Mouse (Mus musculus) heart, embryonic 11.5 days (tissue): Measurements from ENCODE around the gene Gm20708. TPM values are rescaled to one million over a fixed set of nuclear protein-coding genes. Genes with fewer than 3 reads are reported as not detected.
A peak's percentile ranks its signal among the peaks of the same experiment; 100 is the strongest.

Experiments
- ATAC-seq: fragments of 200-750 bp; cut with Nextera tagmentation; replicated peaks from 2 replicates; pipeline ENCODE4 v1.8.0; 2017; ENCODE audit warnings: moderate library complexity; ENCODE audit not compliant: insufficient number of reproducible peaks, low FRiP score, low TSS enrichment
- H3K27ac ChIP-seq: fragments of 300-500 bp; sonication (generic); 2 replicates; pipeline ENCODE4 v1.5.1; 2014; ENCODE audit warnings: mild to moderate bottlenecking, low read depth, low read length
- H3K27me3 ChIP-seq: fragments of 300-500 bp; sonication (generic); 2 replicates; pipeline ENCODE4 v1.6.1; 2014; ENCODE audit warnings: mild to moderate bottlenecking, low read length, mixed read lengths; ENCODE audit not compliant: control insufficient read depth, insufficient read depth
- H3K36me3 ChIP-seq: fragments of 300-500 bp; sonication (generic); 2 replicates; pipeline ENCODE4 v1.6.1; 2014; ENCODE audit warnings: mild to moderate bottlenecking, low read length, moderate library complexity, mixed read lengths; ENCODE audit not compliant: control insufficient read depth, insufficient read depth
- H3K4me1 ChIP-seq: fragments of 300-500 bp; sonication (generic); 2 replicates; pipeline ENCODE4 v1.6.1; 2014; ENCODE audit warnings: low read length; ENCODE audit not compliant: control insufficient read depth, insufficient read depth
- H3K4me2 ChIP-seq: fragments of 300-500 bp; sonication (generic); 2 replicates; pipeline ENCODE4 v1.6.1; 2014; ENCODE audit warnings: mild to moderate bottlenecking, moderate library complexity
- H3K4me3 ChIP-seq: fragments of 300-500 bp; sonication (generic); 2 replicates; pipeline ENCODE4 v1.5.1; 2014; ENCODE audit warnings: low read depth, low read length
- H3K9ac ChIP-seq: fragments of 300-500 bp; sonication (generic); 2 replicates; pipeline ENCODE4 v1.6.1; 2014; ENCODE audit warnings: mild to moderate bottlenecking, low read depth, low read length, moderate library complexity
- H3K9me3 ChIP-seq: fragments of 300-500 bp; sonication (generic); replicated peaks from 2 replicates; pipeline ENCODE4 v1.6.1; 2016; ENCODE audit warnings: low read length; ENCODE audit not compliant: control insufficient read depth
- WGBS: fragments of 180-500 bp; shearing (Covaris S2); extraction: QIAGEN DNeasy Blood & Tissue Kit; methylation state at CpG from one replicate; pipeline ENCODE4 v1.1.7; 2014; ENCODE audit not compliant: insufficient replicate concordance; 5-methylcytosine and 5-hydroxymethylcytosine counted together
- polyA plus RNA-seq: library from polyadenylated mRNA; unstranded; fragments of >200 nt; fragmentation: Nextera tagmentation; extraction: Ambion mirVana; gene quantifications from 2 replicates; pipeline ENCODE4 v1.2.1, GENCODE M21; 2014

Gene Gm20708
- polyA plus RNA-seq, 1 experiment from 2014 or later: 0.62 TPM

DNA sequence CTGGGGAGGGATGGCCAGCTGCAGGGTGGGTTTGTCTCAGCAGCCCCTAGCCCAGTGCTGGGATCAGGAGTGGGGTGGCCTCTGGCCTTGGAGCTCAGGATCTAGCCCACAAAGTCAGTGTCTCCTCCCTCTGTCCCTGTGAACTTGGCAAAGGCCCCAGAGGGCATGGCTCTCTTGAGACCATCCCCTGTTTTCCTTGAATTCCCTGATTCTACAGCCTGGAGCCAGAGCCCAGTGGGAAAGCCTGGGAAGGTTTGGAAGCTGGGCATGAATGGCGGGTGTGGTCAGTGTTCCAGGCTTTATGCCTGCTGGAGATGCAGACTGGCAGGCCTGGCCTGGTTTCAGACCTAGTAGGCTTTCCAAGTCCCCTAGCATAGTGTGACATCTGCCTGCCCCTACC lies 72.7 kb downstream of the Gm20708 start:
- Histone ChIP-seq H3K4me2 (no peak overlapping the region), H3K4me1 (peaks cover 30% of the 10 kb centered on the region), H3K9me3 (no peaks in the 10 kb centered on the region), H3K36me3 (no peaks in the 10 kb centered on the region), H3K9ac (0 out of 2 replicates have a peak overlapping the region, but pooled peaks have one; percentile 22), H3K4me3 (no peak overlapping the region), H3K27ac (peak overlapping the region; percentile 62), H3K27me3 (0 out of 2 replicates have a peak, but pooled peaks cover 2% of the 10 kb centered on the region)
- WGBS: 79% methylated on average over 1 of the region's 1 CpGs
- ATAC-seq: no peak

- ATAC-seq: no peak
- no peak overlapping the region for H3K4me3 ChIP-seq
- no peaks in the 10 kb centered on the region for H3K36me3 ChIP-seq
- H3K4me1 ChIP-seq: peaks cover 41% of the 10 kb centered on the region
- no peak overlapping the region for H3K4me2 ChIP-seq
- no peak overlapping the region for H3K9ac ChIP-seq
- WGBS: 47% methylated on average over 5 of the region's 5 CpGs
- peaks cover 9% of the 10 kb centered on the region for H3K27me3 ChIP-seq
- H3K9me3 ChIP-seq: no peaks in the 10 kb centered on the region
- H3K27ac ChIP-seq: no peak overlapping the region
Measured at GRCm38 (mm10) chr11:117886000-117886399, 76.5 kb downstream of the Gm20708 start.

GRCm38 (mm10) chr11:117888168-117888852 lies 78.8 kb downstream of the Gm20708 start:
- Histone ChIP-seq H3K4me1 (peaks cover 33% of the 10 kb centered on the region), H3K4me3 (peak overlapping the region; percentile 29; the same call in 1 of the 2 replicates), H3K9me3 (no peaks in the 10 kb centered on the region), H3K27ac (no peak overlapping the region), H3K27me3 (peaks cover 9% of the 10 kb centered on the region), H3K9ac (peak overlapping the region; percentile 62), H3K4me2 (peak overlapping the region; percentile 64), H3K36me3 (no peaks in the 10 kb centered on the region)
- 19% methylated on average over 20 of the region's 20 CpGs for WGBS
- no peak for ATAC-seq

DNA sequence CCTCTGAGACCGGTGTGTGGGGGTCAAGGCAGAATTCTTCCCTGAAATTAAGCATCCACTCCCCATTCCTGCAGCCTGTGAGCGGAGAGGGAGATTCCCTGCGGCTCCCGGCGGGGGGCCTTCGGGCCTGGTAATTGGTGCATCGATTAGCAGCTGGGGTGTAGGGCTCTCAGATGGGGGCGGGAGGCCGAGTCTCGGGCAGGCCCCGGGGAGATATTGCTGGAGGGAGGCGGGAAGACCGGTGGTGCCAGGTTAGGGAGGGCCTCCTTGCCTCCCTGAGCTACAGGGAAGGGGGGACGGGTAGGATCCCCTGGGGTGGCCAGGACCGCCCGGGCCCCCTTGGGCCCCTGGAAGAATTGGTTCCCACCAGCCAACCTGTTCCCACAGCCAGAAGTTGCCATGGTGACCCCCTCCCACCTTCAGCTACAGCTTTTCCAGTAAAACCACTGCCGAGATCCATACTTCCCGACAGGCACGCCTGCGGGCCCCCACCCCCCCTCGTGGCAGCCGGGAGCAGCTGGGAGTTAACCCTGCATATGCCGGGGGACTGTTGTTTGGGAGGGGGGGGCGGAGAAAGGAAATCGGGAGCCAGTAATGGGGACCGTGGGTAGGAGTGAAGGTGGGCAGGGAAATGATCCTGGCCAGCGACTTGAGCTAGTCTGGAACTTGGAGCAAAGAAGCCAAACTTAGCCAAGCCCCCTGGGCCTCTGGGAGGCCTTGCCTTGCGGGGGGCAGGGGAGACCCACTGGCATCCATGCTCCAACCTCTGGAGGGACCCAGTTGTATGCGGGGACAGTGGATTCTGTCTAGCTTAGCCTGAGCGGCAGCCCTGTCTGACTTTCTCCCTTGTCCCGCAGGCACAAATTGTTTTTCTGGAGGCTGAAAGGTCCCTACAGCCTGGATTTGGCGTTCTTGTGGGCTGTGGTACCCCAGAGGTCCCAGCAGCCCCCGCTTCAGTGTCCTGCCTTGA lies 79.7 kb downstream of the Gm20708 start:
- Histone ChIP-seq H3K36me3 (no peaks in the 10 kb centered on the region), H3K4me3 (peak overlapping the region; percentile 29), H3K9me3 (no peaks in the 10 kb centered on the region), H3K9ac (peak overlapping the region; percentile 62), H3K27me3 (peaks cover 9% of the 10 kb centered on the region), H3K4me2 (peak overlapping the region; percentile 64), H3K4me1 (peaks cover 33% of the 10 kb centered on the region), H3K27ac (no peak overlapping the region)
- WGBS: 8% methylated on average over 33 of the region's 33 CpGs
- no peak for ATAC-seq

Other genes with a start within 250 kb of the Gm20708 start
- 7.0 and 8.1 TPM in 2 replicates for gene Tnrc6c, start 155.4 kb upstream of the Gm20708 start, polyA plus RNA-seq
- 4.4 and 4.5 TPM in 2 replicates for gene Tmc8, start 27.6 kb upstream of the Gm20708 start, polyA plus RNA-seq
- 23.8 and 26.2 TPM in 2 replicates for gene Tmc6, start 27.5 kb upstream of the Gm20708 start, polyA plus RNA-seq
- 3.2 and 3.9 TPM in 2 replicates for gene 6030468B19Rik, start 12.0 kb upstream of the Gm20708 start, polyA plus RNA-seq
- gene Syngr2, start within 50 bp of the Gm20708 start, polyA plus RNA-seq: 78.7 and 79.2 TPM in 2 replicates
- 13.1 and 14.3 TPM in 2 replicates for gene Afmid, start 16.3 kb downstream of the Gm20708 start, polyA plus RNA-seq
- gene Tk1, start 16.4 kb downstream of the Gm20708 start, polyA plus RNA-seq: 98.5 and 101 TPM in 2 replicates
- gene Birc5, start 39.6 kb downstream of the Gm20708 start, polyA plus RNA-seq: 256 and 259 TPM in 2 replicates
- not detected in 2 replicates for gene Tmem235, start 51.1 kb downstream of the Gm20708 start, polyA plus RNA-seq
- 3.0 and 3.7 TPM in 2 replicates for gene Tha1, start 63.8 kb downstream of the Gm20708 start, polyA plus RNA-seq
- gene Socs3, start 160.4 kb downstream of the Gm20708 start, polyA plus RNA-seq: 3.6 and 4.5 TPM in 2 replicates
- gene Pgs1, start 176.6 kb downstream of the Gm20708 start, polyA plus RNA-seq: 26.5 and 27.4 TPM in 2 replicates